Mouse (Mus musculus) testis, adult 2 months (tissue): ENCODE data around the gene Noa1. TPM values are rescaled to one million over a fixed set of nuclear protein-coding genes. Genes with fewer than 3 reads are reported as not detected.

Experiments used
- H3K27ac ChIP-seq: fragments of 200-500 bp; 2 replicates; pipeline ENCODE4 v1.5.1; 2012; ENCODE audit warnings: low read depth, low read length; ENCODE audit not compliant: control insufficient read depth, insufficient read depth
- H3K27me3 ChIP-seq: fragments of 200-500 bp; 2 replicates; pipeline ENCODE4 v1.6.1; 2012; ENCODE audit warnings: mild to moderate bottlenecking, low read length, moderate library complexity; ENCODE audit not compliant: control insufficient read depth, insufficient read depth
- H3K36me3 ChIP-seq: fragments of 200-500 bp; 2 replicates; pipeline ENCODE4 v1.6.1; 2012; ENCODE audit warnings: mild to moderate bottlenecking, low read length; ENCODE audit not compliant: control insufficient read depth, insufficient read depth
- H3K4me1 ChIP-seq: fragments of 200-500 bp; 2 replicates; pipeline ENCODE4 v1.6.1; 2012; ENCODE audit warnings: low read length; ENCODE audit not compliant: control insufficient read depth, insufficient read depth
- H3K4me3 ChIP-seq: fragments of 200-500 bp; 2 replicates; pipeline ENCODE4 v1.5.1; 2012; ENCODE audit warnings: low read depth, mild to moderate bottlenecking, low read length, moderate library complexity, mixed read lengths; ENCODE audit not compliant: control insufficient read depth
- CTCF ChIP-seq: fragments of 200-500 bp; IDR thresholded peaks from 2 replicates; pipeline ENCODE4 v1.5.1; 2012; ENCODE audit warnings: low read depth, mild to moderate bottlenecking, inconsistent platforms, low read length, moderate library complexity; ENCODE audit not compliant: control insufficient read depth, insufficient read depth, insufficient replicate concordance
- POLR2A ChIP-seq: fragments of 200-500 bp; IDR thresholded peaks from 2 replicates; pipeline ENCODE4 v1.6.1; 2012; ENCODE audit warnings: low read depth, mild to moderate bottlenecking, inconsistent platforms, low read length, moderate library complexity; ENCODE audit not compliant: control insufficient read depth
- polyA plus RNA-seq: library from polyadenylated mRNA; depleted of rRNA; stranded (reverse); fragments of >200 nt; gene quantifications from 2 replicates; pipeline ENCODE4 v1.2.3, GENCODE M21; 2012

The Noa1 gene
- polyA plus RNA-seq, 1 experiment = 5.1 TPM

DNA sequence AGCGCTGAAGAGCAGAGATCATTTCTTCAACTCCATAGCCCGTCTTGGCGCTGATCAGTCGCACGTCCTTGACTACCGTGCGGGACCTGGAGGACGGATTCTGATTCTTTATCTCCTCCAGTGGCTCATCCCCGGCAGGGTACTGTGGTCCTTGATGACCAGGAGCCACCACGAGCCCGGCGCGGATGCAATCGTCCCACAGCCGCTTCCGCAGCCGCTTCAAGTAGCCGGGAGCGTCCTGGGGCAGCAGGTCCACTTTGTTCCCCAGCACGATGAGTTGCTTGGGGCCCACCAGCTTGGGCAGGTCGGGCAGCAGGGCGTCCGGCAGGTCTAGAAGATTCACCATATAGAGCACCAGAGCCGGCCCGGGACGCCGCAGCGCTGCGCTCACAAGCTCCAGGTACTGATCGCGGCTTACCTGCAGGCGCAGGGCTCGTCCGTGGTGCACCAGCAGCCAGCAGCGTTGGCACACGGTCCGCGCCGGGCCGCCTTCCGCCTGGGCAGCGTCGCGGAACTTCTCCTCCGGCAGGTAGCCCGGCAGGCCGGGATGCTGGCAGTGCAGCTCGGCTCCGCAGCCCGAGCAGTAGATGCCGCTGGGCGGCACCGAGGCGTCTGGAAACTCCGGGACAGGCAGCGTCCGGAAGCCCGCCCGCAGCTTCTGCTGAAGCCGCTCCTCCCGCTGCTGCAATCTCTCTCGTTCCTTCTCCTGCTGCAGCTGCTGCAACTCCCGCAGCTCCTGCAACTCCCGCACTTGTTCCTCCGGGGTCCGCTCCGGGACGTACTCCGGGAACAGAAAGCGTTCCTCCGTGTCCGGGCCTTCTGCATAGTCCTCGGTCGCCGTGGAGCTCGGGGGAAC, 605 bp downstream of the Noa1 start:
- no peak overlapping the region for H3K27ac ChIP-seq
- H3K27me3 ChIP-seq = no peaks in the 10 kb centered on the region
- H3K4me1 ChIP-seq = peaks cover 5% of the 10 kb centered on the region
- TF ChIP-seq POLR2A (no peak), CTCF (no peak)
- H3K4me3 ChIP-seq = peak overlapping the region; percentile 98
- peaks cover 1% of the 10 kb centered on the region; the same call in 1 of the 2 replicates for H3K36me3 ChIP-seq

DNA sequence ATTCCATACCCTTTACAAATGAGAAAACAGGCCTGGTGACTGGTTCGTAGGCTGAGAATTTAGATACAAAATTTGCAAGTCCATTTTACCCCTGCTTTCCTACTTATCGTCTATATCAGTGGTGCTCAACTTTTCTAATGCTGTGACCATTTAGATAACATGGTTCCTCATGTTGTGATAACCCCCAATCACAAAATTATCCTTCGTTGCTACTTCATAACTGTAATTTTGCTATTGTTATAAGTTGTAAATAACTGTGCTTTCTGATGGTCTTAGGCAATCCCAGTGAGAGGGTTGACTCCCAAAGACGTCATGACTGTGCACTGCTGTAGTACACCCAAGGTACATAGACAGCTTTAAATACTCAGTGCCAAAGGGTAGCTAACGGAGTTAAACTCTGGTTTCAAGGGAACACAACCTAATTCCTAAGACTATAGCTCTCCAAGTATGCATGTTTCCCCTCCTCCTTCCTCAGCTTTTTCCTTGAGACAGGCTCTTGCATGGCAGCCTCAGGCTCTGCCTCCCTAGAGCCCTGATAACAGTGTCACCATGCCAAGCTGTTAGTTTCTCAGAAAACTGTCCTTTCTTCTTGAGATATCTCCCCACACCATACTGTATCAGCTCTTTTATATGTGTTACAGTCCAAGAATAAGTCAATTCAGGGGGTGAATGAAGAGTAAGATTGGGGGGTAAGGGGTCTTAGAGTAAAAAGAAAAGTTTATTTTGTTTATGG, 1.9 kb downstream of the Noa1 start:
- no peaks in the 10 kb centered on the region for H3K27me3 ChIP-seq
- H3K4me1 ChIP-seq = peaks cover 5% of the 10 kb centered on the region
- H3K27ac ChIP-seq = no peak overlapping the region
- TF ChIP-seq CTCF = no peak
- no peak for TF ChIP-seq POLR2A
- no peak overlapping the region for H3K4me3 ChIP-seq
- H3K36me3 ChIP-seq = peaks cover 1% of the 10 kb centered on the region; the same call in 1 of the 2 replicates

DNA sequence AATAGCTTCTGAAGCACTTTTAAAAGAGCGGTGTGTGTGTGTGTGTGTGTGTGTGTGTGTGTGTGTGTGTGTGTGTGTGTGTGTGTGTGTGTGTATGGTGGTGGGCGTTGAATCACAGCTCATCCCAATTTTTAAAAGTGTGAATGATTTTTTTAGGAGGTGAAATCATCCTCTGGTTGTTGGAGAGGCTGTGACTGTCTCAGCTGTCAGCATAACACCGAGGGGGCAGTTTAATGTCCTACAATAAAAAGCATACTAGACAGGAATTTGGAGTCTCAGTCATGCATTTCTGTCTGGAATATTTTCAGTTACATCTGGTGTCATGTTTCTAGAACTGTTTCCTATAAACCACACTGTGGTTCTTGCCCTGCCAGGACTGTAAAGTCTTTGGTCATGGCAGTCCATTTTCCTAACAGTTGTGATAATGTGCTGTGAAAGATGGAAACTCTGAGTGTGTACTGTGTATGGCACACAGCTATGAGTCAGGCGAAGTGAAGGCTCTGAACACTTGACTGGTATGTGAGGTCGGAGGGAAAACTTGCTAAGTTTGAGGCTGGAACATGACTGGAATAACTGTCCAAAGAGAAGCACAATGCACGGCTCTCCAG, 8.5 kb downstream of the Noa1 start:
- H3K4me1 ChIP-seq = no peaks in the 10 kb centered on the region
- TF ChIP-seq POLR2A (no peak), CTCF (no peak)
- peaks cover 1% of the 10 kb centered on the region; the same call in 1 of the 2 replicates for H3K36me3 ChIP-seq
- H3K27ac ChIP-seq = no peak overlapping the region
- no peaks in the 10 kb centered on the region for H3K27me3 ChIP-seq
- no peak overlapping the region for H3K4me3 ChIP-seq

DNA sequence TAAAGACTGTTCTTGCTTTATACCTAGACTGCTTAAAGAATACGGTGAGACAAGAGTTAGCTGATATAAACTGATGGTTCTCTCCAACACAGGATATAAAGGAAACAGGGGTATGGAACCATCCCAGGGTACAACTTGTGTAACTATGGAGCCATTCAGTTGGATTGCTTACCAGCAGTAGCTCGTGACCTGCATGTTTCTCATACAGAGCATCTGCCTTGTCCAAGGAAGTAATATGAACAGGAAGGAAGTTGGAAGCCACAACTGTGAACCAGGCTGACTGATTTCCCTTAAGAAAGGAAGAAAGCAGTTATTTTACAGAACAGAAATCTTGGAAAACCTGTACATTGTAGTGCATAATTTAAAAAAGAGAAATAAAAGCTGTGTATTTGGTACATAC, 10.4 kb downstream of the Noa1 start:
- Histone ChIP-seq H3K4me3 (no peak overlapping the region), H3K36me3 (no peaks in the 10 kb centered on the region), H3K27ac (no peak overlapping the region), H3K27me3 (no peaks in the 10 kb centered on the region), H3K4me1 (no peaks in the 10 kb centered on the region)
- TF ChIP-seq CTCF = no peak

DNA sequence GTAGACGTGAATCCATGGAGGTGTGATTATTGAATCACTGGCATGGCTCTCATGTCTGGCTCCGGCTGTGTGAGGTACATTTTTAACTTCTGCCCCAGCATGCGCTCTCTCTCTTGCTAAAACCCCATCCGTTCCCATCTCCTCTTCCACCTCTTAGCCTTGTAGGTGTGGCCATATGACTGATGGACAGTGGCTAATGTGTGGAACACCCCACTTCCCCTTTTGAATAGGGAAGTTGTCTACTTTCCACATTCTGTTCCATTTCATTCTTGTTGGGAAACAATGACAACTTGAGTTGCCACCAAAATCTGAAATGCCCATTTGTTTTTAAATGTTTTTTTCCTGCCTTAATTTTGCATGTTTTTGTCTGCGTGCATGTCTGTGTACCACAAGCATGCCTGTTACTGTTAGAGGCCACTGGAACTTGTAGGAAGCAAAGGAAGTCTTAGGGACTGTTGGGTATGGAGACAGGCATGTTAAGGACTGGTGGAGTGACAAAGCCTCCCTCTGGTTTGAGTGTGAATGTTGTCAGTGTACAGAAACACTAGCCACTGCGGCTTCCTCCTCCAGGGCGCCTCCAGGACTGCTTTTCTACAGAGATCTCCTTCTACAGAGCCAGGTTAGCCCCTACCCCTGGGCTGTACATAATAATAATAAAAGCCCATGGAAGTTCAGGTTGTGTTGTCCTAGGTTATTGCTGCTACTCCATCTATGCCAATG, 16.9 kb downstream of the Noa1 start:
- no peaks in the 10 kb centered on the region for H3K27me3 ChIP-seq
- H3K36me3 ChIP-seq = no peaks in the 10 kb centered on the region; the same call in 1 of the 2 replicates
- no peaks in the 10 kb centered on the region for H3K4me1 ChIP-seq
- TF ChIP-seq CTCF (no peak), POLR2A (no peak)
- no peak overlapping the region for H3K4me3 ChIP-seq
- no peak overlapping the region for H3K27ac ChIP-seq

DNA sequence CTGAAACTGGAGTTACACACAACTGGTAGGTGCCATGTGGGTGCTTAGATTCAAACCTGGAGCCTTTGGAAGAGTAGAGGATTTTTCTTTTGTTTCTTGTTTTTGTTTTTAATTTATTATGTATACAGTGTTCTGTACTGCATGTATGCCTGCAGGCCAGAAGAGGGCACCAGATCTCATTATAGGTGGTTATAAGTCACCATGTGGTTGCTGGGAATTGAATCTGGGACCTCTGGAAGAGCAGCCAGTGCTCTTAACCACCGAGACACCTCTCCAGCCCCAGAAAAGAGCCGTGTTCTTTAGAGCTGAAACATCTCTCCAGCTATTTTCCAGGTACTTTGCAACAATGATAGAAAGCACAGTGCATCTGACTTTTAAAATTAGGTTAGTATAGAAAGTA, 19.3 kb downstream of the Noa1 start:
- TF ChIP-seq POLR2A = no peak
- no peak for TF ChIP-seq CTCF
- Histone ChIP-seq H3K27me3 (no peaks in the 10 kb centered on the region), H3K4me1 (no peaks in the 10 kb centered on the region), H3K4me3 (no peak overlapping the region), H3K36me3 (no peaks in the 10 kb centered on the region; the same call in 1 of the 2 replicates), H3K27ac (no peak overlapping the region)
